Mouse (Mus musculus) embryonic fibroblast, embryonic 13.5 days (primary cell): ENCODE results near the gene Sag. TPM values are rescaled to one million over a fixed set of nuclear protein-coding genes. Genes with fewer than 3 reads are reported as not detected.

Source experiments
- H3K27ac ChIP-seq: 2 replicates; pipeline ENCODE4 v1.5.1; 2012; ENCODE audit warnings: low read length, control low read depth, inconsistent platforms; ENCODE audit not compliant: insufficient read depth
- H3K4me1 ChIP-seq: 2 replicates; pipeline ENCODE4 v1.6.1; 2011; ENCODE audit warnings: low read length; ENCODE audit not compliant: control insufficient read depth, insufficient read depth
- H3K4me3 ChIP-seq: 2 replicates; pipeline ENCODE4 v1.5.1; 2011; ENCODE audit warnings: mild to moderate bottlenecking, control low read depth, low read length; ENCODE audit not compliant: insufficient read depth
- CTCF ChIP-seq: IDR thresholded peaks from 2 replicates; pipeline ENCODE4 v1.5.1; 2011; ENCODE audit warnings: mild to moderate bottlenecking, control low read depth, low read length, moderate library complexity, borderline replicate concordance; ENCODE audit not compliant: insufficient read depth
- POLR2A ChIP-seq: IDR thresholded peaks from 2 replicates; pipeline ENCODE4 v1.6.1; 2011; ENCODE audit warnings: low read depth, mild to moderate bottlenecking, control low read depth, low read length, moderate library complexity
- polyA plus RNA-seq: library from polyadenylated mRNA; stranded (reverse); fragments of >200 nt; gene quantifications from 2 replicates; pipeline ENCODE4 v1.2.4, GENCODE M21; 2011; ENCODE audit warnings: low read depth; ENCODE audit not compliant: missing spikeins, insufficient read length

Gene Sag
- polyA plus RNA-seq, 1 experiment = 0.81 TPM

GRCm38 (mm10) chr1:87852892-87853600, 49.6 kb downstream of the Sag start, which contains the start of gene Dgkd:
Gene Dgkd, plus strand, starts transcription at chr1:87853287.
- no peak for TF ChIP-seq CTCF
- peak; percentile 84 for TF ChIP-seq POLR2A
- Histone ChIP-seq H3K27ac (peak within 1 kb of the TSS; percentile 20; the same call in 1 of the 2 replicates), H3K4me1 (peaks cover 16% of the 10 kb centered on the region), H3K4me3 (peak within 1 kb of the TSS; percentile 90)

GRCm38 (mm10) chr1:87853601-87854361, 50.3 kb downstream of the Sag start:
- H3K4me1 ChIP-seq = peaks cover 10% of the 10 kb centered on the region
- peak overlapping the region; percentile 90 for H3K4me3 ChIP-seq
- H3K27ac ChIP-seq = no peak overlapping the region
- no peak for TF ChIP-seq CTCF
- no peak for TF ChIP-seq POLR2A

- no peak overlapping the region for H3K27ac ChIP-seq
- peaks cover 5% of the 10 kb centered on the region for H3K4me1 ChIP-seq
- no peak for TF ChIP-seq POLR2A
- no peak for TF ChIP-seq CTCF
- peak overlapping the region; percentile 90 for H3K4me3 ChIP-seq
Observed at GRCm38 (mm10) chr1:87854411-87854810, 50.9 kb downstream of the Sag start.

GRCm38 (mm10) chr1:87854851-87855251, 51.4 kb downstream of the Sag start:
- H3K4me3 ChIP-seq = peak overlapping the region; percentile 90
- TF ChIP-seq POLR2A (no peak), CTCF (no peak)
- no peak overlapping the region for H3K27ac ChIP-seq
- H3K4me1 ChIP-seq = peaks cover 2% of the 10 kb centered on the region; the same call in 1 of the 2 replicates

- no peak overlapping the region for H3K4me3 ChIP-seq
- H3K4me1 ChIP-seq = peaks cover 2% of the 10 kb centered on the region; the same call in 1 of the 2 replicates
- TF ChIP-seq CTCF (no peak), POLR2A (no peak)
- no peak overlapping the region for H3K27ac ChIP-seq
Observed at GRCm38 (mm10) chr1:87855522-87855921, 52.0 kb downstream of the Sag start.

- H3K4me3 ChIP-seq = no peak overlapping the region
- peaks cover 2% of the 10 kb centered on the region; the same call in 1 of the 2 replicates for H3K4me1 ChIP-seq
- no peak overlapping the region for H3K27ac ChIP-seq
- TF ChIP-seq CTCF (no peak), POLR2A (no peak)
Observed at GRCm38 (mm10) chr1:87856823-87857222, 53.3 kb downstream of the Sag start.

- Histone ChIP-seq H3K4me1 (peaks cover 2% of the 10 kb centered on the region; the same call in 1 of the 2 replicates), H3K27ac (no peak overlapping the region), H3K4me3 (no peak overlapping the region)
- TF ChIP-seq POLR2A (no peak), CTCF (no peak)
Observed at GRCm38 (mm10) chr1:87858031-87858430, 54.6 kb downstream of the Sag start.

- no peak overlapping the region for H3K4me3 ChIP-seq
- no peak for TF ChIP-seq CTCF
- TF ChIP-seq POLR2A = no peak
- H3K4me1 ChIP-seq = peaks cover 2% of the 10 kb centered on the region; the same call in 1 of the 2 replicates
- H3K27ac ChIP-seq = no peak overlapping the region
Observed at GRCm38 (mm10) chr1:87858529-87858928, 55.0 kb downstream of the Sag start.

- TF ChIP-seq CTCF = no peak
- Histone ChIP-seq H3K27ac (no peak overlapping the region), H3K4me1 (no peaks in the 10 kb centered on the region), H3K4me3 (no peak overlapping the region)
Observed at GRCm38 (mm10) chr1:87863602-87864001, 60.1 kb downstream of the Sag start.

GRCm38 (mm10) chr1:87864889-87865288, 61.4 kb downstream of the Sag start:
- Histone ChIP-seq H3K4me3 (no peak overlapping the region), H3K4me1 (no peaks in the 10 kb centered on the region), H3K27ac (no peak overlapping the region)
- TF ChIP-seq POLR2A (no peak), CTCF (no peak)
